Mouse (Mus musculus) ES-E14 (cell line): ENCODE measurements around the gene Hoxc10. TPM values are rescaled to one million over a fixed set of nuclear protein-coding genes. Genes with fewer than 3 reads are reported as not detected.

Experiments
- DNase-seq: peaks from one replicate; pipeline ENCODE4 v3.0.0-alpha.2; 2013; ENCODE audit warnings: low read depth, low spot score
- H3K27ac ChIP-seq: 2 replicates; pipeline ENCODE4 v1.5.1; 2012; ENCODE audit warnings: low read depth, mild to moderate bottlenecking, low read length, moderate library complexity, mixed read lengths; ENCODE audit not compliant: poor library complexity, insufficient read depth, severe bottlenecking
- H3K36me3 ChIP-seq: 2 replicates; pipeline ENCODE4 v1.6.1; 2012; ENCODE audit warnings: mild to moderate bottlenecking, low read length, moderate library complexity, mixed read lengths; ENCODE audit not compliant: control insufficient read depth, poor library complexity, insufficient read depth, severe bottlenecking
- H3K4me1 ChIP-seq, 2 experiments: fragments of 150-350 bp in 1 of 2; sonication (generic) in 1 of 2; 2 replicates each; pipeline ENCODE4 v1.6.1; 2012; ENCODE audit warnings: low read length in 2 of 2, mild to moderate bottlenecking in 1 of 2, mixed read lengths in 1 of 2; ENCODE audit not compliant: control insufficient read depth in 2 of 2, insufficient read depth in 2 of 2, poor library complexity in 1 of 2
- H3K4me3 ChIP-seq, 2 experiments: fragments of 150-350 bp in 1 of 2; sonication (generic) in 1 of 2; 2 replicates each; pipeline ENCODE4 v1.5.1; 2012; ENCODE audit warnings: low read length in 2 of 2, low read depth in 1 of 2, mild to moderate bottlenecking in 1 of 2, mixed read lengths in 1 of 2; ENCODE audit not compliant: insufficient read depth in 1 of 2, poor library complexity in 1 of 2, severe bottlenecking in 1 of 2
- H3K9ac ChIP-seq: 2 replicates; pipeline ENCODE4 v1.6.1; 2012; ENCODE audit warnings: low read depth, mild to moderate bottlenecking, low read length, mixed read lengths; ENCODE audit not compliant: poor library complexity, insufficient read depth, severe bottlenecking
- H3K9me3 ChIP-seq: fragments of 150-350 bp; sonication (generic); 2 replicates; pipeline ENCODE4 v1.6.1; 2012; ENCODE audit warnings: low read depth, mild to moderate bottlenecking, low read length; ENCODE audit not compliant: control insufficient read depth, insufficient read depth
- CHD2 ChIP-seq: IDR thresholded peaks from 2 replicates; pipeline ENCODE4 v1.6.1; 2014; ENCODE audit warnings: mild to moderate bottlenecking, low read depth, low read length, inconsistent platforms
- HCFC1 ChIP-seq: IDR thresholded peaks from 2 replicates; pipeline ENCODE4 v1.6.1; 2012; ENCODE audit warnings: low read length, inconsistent platforms, borderline replicate concordance; ENCODE audit not compliant: insufficient read depth
- MAFK ChIP-seq: IDR thresholded peaks from 2 replicates; pipeline ENCODE4 v1.6.1; 2014; ENCODE audit warnings: mild to moderate bottlenecking, low read depth, low read length, inconsistent platforms; ENCODE audit not compliant: insufficient read depth
- ZC3H11A ChIP-seq: IDR thresholded peaks from 2 replicates; pipeline ENCODE4 v1.6.1; 2012; ENCODE audit warnings: low read depth, mild to moderate bottlenecking, inconsistent platforms, low read length, borderline replicate concordance
- ZNF384 ChIP-seq: IDR thresholded peaks from 2 replicates; pipeline ENCODE4 v1.6.1; 2012; ENCODE audit warnings: low read depth, low read length, inconsistent platforms
- in situ Hi-C, 2 experiments: fragments of 600-800 bp; cut with MboI; formaldehyde crosslinking; loops; one replicate each; pipeline ENCODE4 v1.15.1; 2025; ENCODE audit warnings: low sequenced_read_pairs in 2 of 2, inconsistent platforms in 1 of 2; ENCODE audit not compliant: unreplicated experiment in 2 of 2
- total RNA-seq: library from RNA; depleted of rRNA; stranded (reverse); fragments of 300-350 nt; gene quantifications from 2 replicates; pipeline ENCODE4 v1.2.3, GENCODE M21; 2012

The Hoxc10 gene
- total RNA-seq, 1 experiment: 0.58 TPM

GRCm38 (mm10) chr15:102965892-102966775 is 462 bp upstream of the Hoxc10 start:
- H3K4me1 ChIP-seq: peaks cover 0 to 2% of the 10 kb centered on the region in 2 experiments; a peak in 1 of 4 replicates
- H3K9me3 ChIP-seq: no peaks in the 10 kb centered on the region
- peak; percentile 88 for DNase-seq
- TF ChIP-seq MAFK (no peak), CHD2 (no peak), ZC3H11A (peak; percentile 50), HCFC1 (no peak), ZNF384 (no peak)
- no peak overlapping the region for H3K27ac ChIP-seq
- peak overlapping the region; percentile 35 to 40; a peak in 3 of 4 replicates for H3K4me3 ChIP-seq
- H3K36me3 ChIP-seq: no peaks in the 10 kb centered on the region
- in situ Hi-C loops: no loop called here
- H3K9ac ChIP-seq: no peak overlapping the region

DNA sequence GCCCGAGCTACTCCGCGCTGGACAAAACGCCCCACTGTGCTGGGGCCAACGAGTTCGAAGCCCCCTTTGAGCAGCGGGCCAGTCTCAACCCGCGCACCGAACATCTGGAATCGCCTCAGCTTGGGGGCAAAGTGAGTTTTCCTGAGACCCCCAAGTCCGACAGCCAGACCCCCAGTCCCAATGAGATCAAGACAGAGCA is 615 bp downstream of the Hoxc10 start, which contains the start of gene Hoxc5:
Gene Hoxc5, plus strand, starts transcription at position 132 of the 199 bp plus-strand sequence.
- in situ Hi-C loops: no loop called here
- Histone ChIP-seq H3K4me1 (peaks cover 0 to 2% of the 10 kb centered on the region in 2 experiments; a peak in 1 of 4 replicates), H3K4me3 (peak within 1 kb of the TSS; percentile 35 to 40; a peak in 3 of 4 replicates), H3K27ac (no peak within 1 kb of the TSS), H3K9ac (no peak within 1 kb of the TSS), H3K9me3 (no peaks in the 10 kb centered on the region), H3K36me3 (no peaks in the 10 kb centered on the region)
- no peak for DNase-seq
- TF ChIP-seq ZC3H11A (no peak), MAFK (no peak), HCFC1 (no peak), CHD2 (no peak), ZNF384 (no peak)

DNA sequence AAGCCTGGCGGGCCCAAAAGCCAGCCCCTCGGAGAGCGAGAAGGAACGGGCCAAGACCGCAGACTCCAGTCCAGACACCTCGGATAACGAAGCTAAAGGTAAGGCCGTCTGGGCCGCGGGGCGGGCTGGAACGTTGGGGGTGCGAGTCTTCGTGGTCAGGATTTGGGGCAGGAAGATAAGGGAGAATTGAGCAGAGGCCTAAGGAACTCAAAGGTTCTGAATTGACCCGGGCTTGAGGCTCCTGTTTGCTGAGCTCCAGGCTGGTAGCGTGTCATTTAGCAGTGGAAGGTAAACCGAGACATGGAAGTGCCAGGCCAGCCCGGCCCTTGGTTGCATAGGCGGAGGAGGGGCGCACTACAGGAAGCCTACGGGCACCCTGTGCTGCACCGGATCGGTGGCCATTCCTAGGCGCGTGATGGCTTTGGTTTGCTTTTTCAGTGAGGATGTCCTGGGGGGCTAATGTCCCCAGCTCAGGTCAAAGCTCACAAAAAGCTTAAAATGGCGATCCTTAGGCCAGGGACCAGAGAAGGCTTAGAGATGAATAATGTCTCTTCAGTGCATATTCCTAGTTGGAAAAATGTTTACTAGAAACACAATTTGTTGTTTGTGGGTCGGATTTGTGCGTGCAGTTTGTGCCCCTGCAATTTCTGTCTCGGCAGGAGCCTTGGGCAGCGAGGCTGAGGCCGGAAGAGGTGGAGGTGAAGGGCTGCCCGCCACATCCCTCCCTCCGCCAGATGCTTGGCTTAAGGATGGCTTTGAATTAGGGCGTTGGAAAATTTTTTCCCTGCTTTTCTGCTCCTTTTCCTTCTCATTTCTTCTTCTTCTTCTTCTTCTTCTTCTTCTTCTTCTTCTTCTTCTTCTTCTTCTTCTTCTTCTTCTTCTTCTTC is 1.2 kb downstream of the Hoxc10 start:
- no peak overlapping the region for H3K9ac ChIP-seq
- no peak for DNase-seq
- no peak overlapping the region for H3K27ac ChIP-seq
- H3K36me3 ChIP-seq: no peaks in the 10 kb centered on the region
- no peak overlapping the region for H3K4me3 ChIP-seq
- peaks cover 0 to 2% of the 10 kb centered on the region in 2 experiments; a peak in 1 of 4 replicates for H3K4me1 ChIP-seq
- H3K9me3 ChIP-seq: no peaks in the 10 kb centered on the region
- TF ChIP-seq CHD2: no peak
- TF ChIP-seq HCFC1: no peak
- TF ChIP-seq ZC3H11A: no peak
- no peak for TF ChIP-seq MAFK
- TF ChIP-seq ZNF384: no peak
- in situ Hi-C loops: no loop called here

DNA sequence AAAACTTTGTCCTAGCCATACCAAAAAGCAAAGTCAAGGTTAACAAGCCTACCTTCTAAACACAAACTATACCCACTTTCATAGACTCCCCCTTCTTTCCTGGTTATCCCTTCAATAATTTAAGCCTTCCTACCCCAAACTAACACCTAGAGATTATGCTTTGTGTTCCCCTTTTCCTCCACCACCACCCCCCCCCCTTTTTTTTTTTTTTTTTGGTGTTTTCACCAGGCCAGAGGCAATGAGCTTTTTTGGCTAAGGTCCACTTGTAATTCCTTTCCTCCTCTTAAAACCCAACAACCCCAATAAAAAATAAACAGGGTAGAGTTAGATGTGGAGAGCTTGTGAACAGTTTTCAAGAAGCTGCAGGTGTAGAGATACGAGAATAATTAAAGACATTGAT is 2.7 kb downstream of the Hoxc10 start:
- H3K36me3 ChIP-seq: no peaks in the 10 kb centered on the region
- no peak for DNase-seq
- H3K27ac ChIP-seq: no peak overlapping the region
- H3K9ac ChIP-seq: no peak overlapping the region
- no peak overlapping the region for H3K4me3 ChIP-seq
- TF ChIP-seq ZC3H11A (no peak), HCFC1 (no peak), ZNF384 (no peak), CHD2 (no peak), MAFK (no peak)
- peaks cover 0 to 2% of the 10 kb centered on the region in 2 experiments; a peak in 1 of 4 replicates for H3K4me1 ChIP-seq
- in situ Hi-C loops: no loop called here
- H3K9me3 ChIP-seq: no peaks in the 10 kb centered on the region
